Mouse (Mus musculus) small intestine, adult 2 months (tissue): ENCODE results near the gene Ism2. TPM values are rescaled to one million over a fixed set of nuclear protein-coding genes. Genes with fewer than 3 reads are reported as not detected.

Source experiments
- H3K27ac ChIP-seq: fragments of 200-500 bp; 2 replicates; pipeline ENCODE4 v1.5.1; 2012; ENCODE audit warnings: low read depth, low read length, control low read depth, inconsistent platforms; ENCODE audit not compliant: insufficient read depth
- H3K27me3 ChIP-seq: fragments of 200-500 bp; 2 replicates; pipeline ENCODE4 v1.6.1; 2012; ENCODE audit warnings: mild to moderate bottlenecking, moderate library complexity, low read length, inconsistent platforms; ENCODE audit not compliant: control insufficient read depth, insufficient read depth
- H3K36me3 ChIP-seq: fragments of 200-500 bp; 2 replicates; pipeline ENCODE4 v1.6.1; 2012; ENCODE audit warnings: mild to moderate bottlenecking, low read length, control low read depth, inconsistent platforms; ENCODE audit not compliant: control insufficient read depth, insufficient read depth
- H3K4me1 ChIP-seq: fragments of 200-500 bp; 2 replicates; pipeline ENCODE4 v1.6.1; 2012; ENCODE audit warnings: low read length, inconsistent platforms, mixed read lengths; ENCODE audit not compliant: control insufficient read depth, insufficient read depth, insufficient read length
- H3K4me3 ChIP-seq: fragments of 200-500 bp; 2 replicates; pipeline ENCODE4 v1.5.1; 2012; ENCODE audit warnings: low read depth, mild to moderate bottlenecking, control low read depth, inconsistent platforms, low read length, moderate library complexity
- CTCF ChIP-seq: fragments of 200-500 bp; IDR thresholded peaks from 2 replicates; pipeline ENCODE4 v1.5.1; 2012; ENCODE audit warnings: low read depth, mild to moderate bottlenecking, control low read depth, inconsistent platforms, low read length, moderate library complexity, mixed read lengths; ENCODE audit not compliant: insufficient replicate concordance, insufficient read length; ENCODE audit errors: extremely low read depth
- POLR2A ChIP-seq: fragments of 200-500 bp; IDR thresholded peaks from 2 replicates; pipeline ENCODE4 v1.6.1; 2012; ENCODE audit warnings: low read depth, mild to moderate bottlenecking, control low read depth, inconsistent platforms, low read length, moderate library complexity
- WGBS: fragments of 180-500 bp; shearing (Covaris S2); methylation state at CpG from one replicate; pipeline ENCODE4 v1.1.7; 2018; 5-methylcytosine and 5-hydroxymethylcytosine counted together
- polyA plus RNA-seq: library from polyadenylated mRNA; depleted of rRNA; stranded (reverse); fragments of >200 nt; gene quantifications from 2 replicates; pipeline ENCODE4 v1.2.3, GENCODE M21; 2012

Gene Ism2
- polyA plus RNA-seq, 1 experiment, result 0.25 TPM

GRCm38 (mm10) chr12:87293934-87294333, 5.6 kb downstream of the Ism2 start:
- 78% methylated on average over 6 of the region's 6 CpGs for WGBS
- H3K36me3 ChIP-seq, result no peaks in the 10 kb centered on the region
- H3K4me3 ChIP-seq, result no peak overlapping the region
- no peaks in the 10 kb centered on the region for H3K4me1 ChIP-seq
- no peak overlapping the region for H3K27ac ChIP-seq
- peaks cover 3% of the 10 kb centered on the region; the same call in 1 of the 2 replicates for H3K27me3 ChIP-seq
- TF ChIP-seq CTCF, result no peak
- TF ChIP-seq POLR2A, result no peak

GRCm38 (mm10) chr12:87289100-87289499, 10.4 kb downstream of the Ism2 start:
- no peaks in the 10 kb centered on the region for H3K36me3 ChIP-seq
- TF ChIP-seq CTCF, result no peak
- no peak overlapping the region for H3K4me3 ChIP-seq
- H3K27ac ChIP-seq, result no peak overlapping the region
- 88% methylated on average over 5 of the region's 5 CpGs for WGBS
- H3K27me3 ChIP-seq, result no peaks in the 10 kb centered on the region
- H3K4me1 ChIP-seq, result no peaks in the 10 kb centered on the region

- H3K4me1 ChIP-seq, result no peaks in the 10 kb centered on the region; the same call in 1 of the 2 replicates
- TF ChIP-seq CTCF, result no peak
- H3K27me3 ChIP-seq, result no peaks in the 10 kb centered on the region
- H3K27ac ChIP-seq, result no peak overlapping the region
- 64% methylated on average over 5 of the region's 5 CpGs for WGBS
- no peaks in the 10 kb centered on the region for H3K36me3 ChIP-seq
- no peak overlapping the region for H3K4me3 ChIP-seq
These were observed 14.8 kb downstream of the Ism2 start for GRCm38 (mm10) chr12:87284726-87285125.

GRCm38 (mm10) chr12:87284268-87284667, 15.2 kb downstream of the Ism2 start:
- 67% methylated on average over 4 of the region's 4 CpGs for whole genome bisulfite sequencing
- H3K27me3 ChIP-seq, result no peaks in the 10 kb centered on the region
- no peak overlapping the region for H3K4me3 ChIP-seq
- no peaks in the 10 kb centered on the region for H3K36me3 ChIP-seq
- no peak overlapping the region for H3K27ac ChIP-seq
- no peaks in the 10 kb centered on the region; the same call in 1 of the 2 replicates for H3K4me1 ChIP-seq
- TF ChIP-seq POLR2A (no peak), CTCF (no peak)

GRCm38 (mm10) chr12:87283706-87284105, 15.8 kb downstream of the Ism2 start:
- no peak for TF ChIP-seq CTCF
- TF ChIP-seq POLR2A, result no peak
- 87% methylated on average over 7 of the region's 7 CpGs for WGBS
- Histone ChIP-seq H3K27me3 (no peaks in the 10 kb centered on the region), H3K36me3 (no peaks in the 10 kb centered on the region), H3K4me3 (no peak overlapping the region), H3K4me1 (no peaks in the 10 kb centered on the region; the same call in 1 of the 2 replicates), H3K27ac (no peak overlapping the region)

GRCm38 (mm10) chr12:87282743-87283142, 16.8 kb downstream of the Ism2 start:
- no peaks in the 10 kb centered on the region; the same call in 1 of the 2 replicates for H3K4me1 ChIP-seq
- no peak overlapping the region for H3K4me3 ChIP-seq
- no peak for TF ChIP-seq CTCF
- WGBS, result 97% methylated on average over 4 of the region's 4 CpGs
- H3K27me3 ChIP-seq, result no peaks in the 10 kb centered on the region
- no peak overlapping the region for H3K27ac ChIP-seq
- H3K36me3 ChIP-seq, result no peaks in the 10 kb centered on the region

- no peak overlapping the region for H3K27ac ChIP-seq
- no peaks in the 10 kb centered on the region; the same call in 1 of the 2 replicates for H3K4me1 ChIP-seq
- WGBS, result 28% methylated on average over 1 of the region's 1 CpGs
- no peak for TF ChIP-seq POLR2A
- TF ChIP-seq CTCF, result no peak
- no peak overlapping the region for H3K4me3 ChIP-seq
- H3K27me3 ChIP-seq, result no peaks in the 10 kb centered on the region
- H3K36me3 ChIP-seq, result no peaks in the 10 kb centered on the region
These were observed 17.7 kb downstream of the Ism2 start for GRCm38 (mm10) chr12:87281766-87282165.

GRCm38 (mm10) chr12:87279879-87280278, 19.6 kb downstream of the Ism2 start:
- H3K27me3 ChIP-seq, result no peaks in the 10 kb centered on the region
- no peak overlapping the region for H3K4me3 ChIP-seq
- no peaks in the 10 kb centered on the region; the same call in 1 of the 2 replicates for H3K4me1 ChIP-seq
- peaks cover 10% of the 10 kb centered on the region for H3K36me3 ChIP-seq
- no peak overlapping the region for H3K27ac ChIP-seq
- WGBS, result 65% methylated on average over 14 of the region's 14 CpGs
- no peak for TF ChIP-seq POLR2A
- TF ChIP-seq CTCF, result no peak
